Mouse (Mus musculus): Measurements from ENCODE around the gene Tti1. TPM values are rescaled to one million over a fixed set of nuclear protein-coding genes. Genes with fewer than 3 reads are reported as not detected.
A peak's percentile ranks its signal among the peaks of the same experiment; 100 is the strongest.

The Tti1 gene
- polyA plus RNA-seq (2014; fragmentation: Nextera tagmentation; extraction: Ambion mirVana) = 25.6 and 28.7 TPM in 2 replicates

DNA sequence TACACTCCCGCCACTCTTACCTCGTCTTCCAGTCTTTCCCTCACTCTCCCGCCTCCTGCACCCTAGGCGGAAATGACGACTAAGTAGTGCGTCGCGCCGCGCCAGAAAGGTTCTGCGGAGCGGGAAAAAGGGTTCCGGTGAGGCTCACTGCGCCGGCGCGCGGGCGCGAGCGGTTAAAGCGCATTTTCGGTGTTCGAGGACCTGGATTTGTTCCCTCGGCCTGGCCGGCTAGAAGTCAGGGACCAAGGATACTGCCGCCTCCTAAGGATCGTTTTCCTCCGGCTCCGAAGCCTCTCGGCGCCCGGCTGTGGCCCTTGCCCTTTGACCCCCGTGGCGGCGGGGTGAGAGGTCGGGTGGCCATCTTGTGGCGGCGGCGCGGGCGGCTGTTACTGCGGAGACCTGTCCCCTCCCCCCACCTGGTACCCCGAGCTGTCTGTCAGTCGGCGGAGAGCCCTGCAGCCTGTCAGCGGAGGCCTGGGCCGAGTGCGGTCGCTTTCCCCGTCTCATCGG, at the start of gene Tti1, which contains the start of gene Rprd1b:
Gene Tti1 (minus strand): TSS at position 80 of the 510 bp plus-strand sequence.
Gene Rprd1b (plus strand): TSS at position 144 of the 510 bp plus-strand sequence.
- ATAC-seq (ENCODE audit: insufficient read depth, low FRiP score, low TSS enrichment) = peak; percentile 92
- H3K4me1 ChIP-seq (ENCODE audit: control insufficient read depth, insufficient read depth, low read length) = peaks cover 21% of the 10 kb centered on the region
- H3K9me3 ChIP-seq (ENCODE audit: control insufficient read depth, low read length) = no peaks in the 10 kb centered on the region
- peak within 1 kb of the TSS; percentile 77 for H3K4me2 ChIP-seq (ENCODE audit: low read depth)
- WGBS = 0% methylated on average over 51 of the region's 52 CpGs
- H3K27me3 ChIP-seq (ENCODE audit: control insufficient read depth, insufficient read depth, low read length) = no peaks in the 10 kb centered on the region
- peak within 1 kb of the TSS; percentile 79 for H3K4me3 ChIP-seq (ENCODE audit: low read depth, low read length)
- peak within 1 kb of the TSS; percentile 85 for H3K9ac ChIP-seq (ENCODE audit: low read length)
- no peaks in the 10 kb centered on the region for H3K36me3 ChIP-seq (ENCODE audit: control insufficient read depth, insufficient read depth, low read length)
- DNase-seq (ENCODE audit: low spot score) = peak; percentile 96
- peak within 1 kb of the TSS; percentile 74 for H3K27ac ChIP-seq (ENCODE audit: low read depth, low read length)

DNA sequence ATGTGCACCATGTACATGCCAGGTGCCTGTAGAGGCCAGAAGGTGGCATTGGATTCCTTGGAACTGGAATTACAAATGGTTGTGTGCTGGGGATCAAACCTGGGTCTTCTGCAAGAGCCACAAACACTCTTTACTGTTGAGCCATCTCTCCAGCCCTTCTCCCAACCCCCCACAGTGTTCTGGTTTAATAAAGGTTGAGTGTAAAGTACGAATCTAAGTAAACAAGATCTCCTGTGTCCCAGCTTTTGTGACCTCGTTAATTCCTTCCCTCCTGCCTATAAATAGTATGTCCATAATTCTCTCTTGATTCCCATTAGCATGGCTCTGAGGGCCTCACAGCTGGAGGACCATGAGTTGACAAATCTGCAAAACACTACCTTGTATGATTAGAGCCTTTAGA, 49.7 kb upstream of the Tti1 start:
- Histone ChIP-seq H3K27ac (ENCODE audit: low read depth, low read length) (no peak overlapping the region), H3K4me2 (ENCODE audit: low read depth) (no peak overlapping the region), H3K36me3 (ENCODE audit: control insufficient read depth, insufficient read depth, low read length) (peaks cover 11% of the 10 kb centered on the region), H3K27me3 (ENCODE audit: control insufficient read depth, insufficient read depth, low read length) (no peaks in the 10 kb centered on the region), H3K9me3 (ENCODE audit: control insufficient read depth, low read length) (no peaks in the 10 kb centered on the region), H3K4me3 (ENCODE audit: low read depth, low read length) (no peak overlapping the region), H3K9ac (ENCODE audit: low read length) (no peak overlapping the region), H3K4me1 (ENCODE audit: control insufficient read depth, insufficient read depth, low read length) (no peaks in the 10 kb centered on the region)
- ATAC-seq (ENCODE audit: insufficient read depth, low FRiP score, low TSS enrichment) = no peak
- 82% methylated on average over 2 of the region's 2 CpGs for WGBS
- no peak for DNase-seq (ENCODE audit: low spot score)

- Histone ChIP-seq H3K36me3 (ENCODE audit: control insufficient read depth, insufficient read depth, low read length) (peaks cover 14% of the 10 kb centered on the region), H3K27me3 (ENCODE audit: control insufficient read depth, insufficient read depth, low read length) (no peaks in the 10 kb centered on the region), H3K27ac (ENCODE audit: low read depth, low read length) (no peak overlapping the region), H3K4me2 (ENCODE audit: low read depth) (no peak overlapping the region), H3K9me3 (ENCODE audit: control insufficient read depth, low read length) (no peaks in the 10 kb centered on the region), H3K4me3 (ENCODE audit: low read depth, low read length) (no peak overlapping the region), H3K9ac (ENCODE audit: low read length) (no peak overlapping the region), H3K4me1 (ENCODE audit: control insufficient read depth, insufficient read depth, low read length) (no peaks in the 10 kb centered on the region)
- DNase-seq (ENCODE audit: low spot score) (no peak), ATAC-seq (ENCODE audit: insufficient read depth, low FRiP score, low TSS enrichment) (no peak)
- WGBS = 89% methylated on average over 6 of the region's 6 CpGs
These were observed 48.5 kb upstream of the Tti1 start for GRCm38 (mm10) chr2:158076690-158077089.

GRCm38 (mm10) chr2:158074835-158075234, 46.6 kb upstream of the Tti1 start:
- ATAC-seq (ENCODE audit: insufficient read depth, low FRiP score, low TSS enrichment) (no peak), DNase-seq (ENCODE audit: low spot score) (no peak)
- Histone ChIP-seq H3K4me1 (ENCODE audit: control insufficient read depth, insufficient read depth, low read length) (no peaks in the 10 kb centered on the region), H3K27ac (ENCODE audit: low read depth, low read length) (no peak overlapping the region), H3K9me3 (ENCODE audit: control insufficient read depth, low read length) (no peaks in the 10 kb centered on the region), H3K36me3 (ENCODE audit: control insufficient read depth, insufficient read depth, low read length) (peaks cover 16% of the 10 kb centered on the region), H3K4me3 (ENCODE audit: low read depth, low read length) (no peak overlapping the region), H3K4me2 (ENCODE audit: low read depth) (no peak overlapping the region), H3K27me3 (ENCODE audit: control insufficient read depth, insufficient read depth, low read length) (no peaks in the 10 kb centered on the region), H3K9ac (ENCODE audit: low read length) (no peak overlapping the region)
- 87% methylated on average over 5 of the region's 5 CpGs for WGBS

DNA sequence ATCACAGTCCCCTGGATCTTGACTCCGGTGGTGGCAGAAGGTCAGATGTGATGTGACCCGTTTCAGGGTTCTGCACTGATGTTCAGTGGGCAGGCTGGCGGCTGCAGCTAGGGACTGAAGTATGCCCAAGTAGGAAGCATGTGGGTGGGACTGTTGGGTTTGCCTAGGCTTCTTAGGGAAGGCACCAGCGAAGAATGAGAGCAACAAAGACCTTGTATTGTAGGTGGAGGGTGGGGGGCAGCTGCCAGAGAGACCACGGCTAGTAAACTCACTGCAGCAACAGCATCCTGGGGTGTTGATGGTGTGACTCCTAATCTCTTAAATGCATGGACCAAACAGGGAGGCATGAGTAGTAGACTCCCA, 43.4 kb upstream of the Tti1 start:
- H3K9ac ChIP-seq (ENCODE audit: low read length) = no peak overlapping the region
- H3K36me3 ChIP-seq (ENCODE audit: control insufficient read depth, insufficient read depth, low read length) = peaks cover 14% of the 10 kb centered on the region
- no peak overlapping the region for H3K27ac ChIP-seq (ENCODE audit: low read depth, low read length)
- H3K4me2 ChIP-seq (ENCODE audit: low read depth) = no peak overlapping the region
- H3K4me1 ChIP-seq (ENCODE audit: control insufficient read depth, insufficient read depth, low read length) = no peaks in the 10 kb centered on the region
- H3K4me3 ChIP-seq (ENCODE audit: low read depth, low read length) = no peak overlapping the region
- WGBS = 85% methylated on average over 5 of the region's 5 CpGs
- H3K9me3 ChIP-seq (ENCODE audit: control insufficient read depth, low read length) = no peaks in the 10 kb centered on the region
- ATAC-seq (ENCODE audit: insufficient read depth, low FRiP score, low TSS enrichment) (no peak), DNase-seq (ENCODE audit: low spot score) (no peak)
- no peaks in the 10 kb centered on the region for H3K27me3 ChIP-seq (ENCODE audit: control insufficient read depth, insufficient read depth, low read length)

DNA sequence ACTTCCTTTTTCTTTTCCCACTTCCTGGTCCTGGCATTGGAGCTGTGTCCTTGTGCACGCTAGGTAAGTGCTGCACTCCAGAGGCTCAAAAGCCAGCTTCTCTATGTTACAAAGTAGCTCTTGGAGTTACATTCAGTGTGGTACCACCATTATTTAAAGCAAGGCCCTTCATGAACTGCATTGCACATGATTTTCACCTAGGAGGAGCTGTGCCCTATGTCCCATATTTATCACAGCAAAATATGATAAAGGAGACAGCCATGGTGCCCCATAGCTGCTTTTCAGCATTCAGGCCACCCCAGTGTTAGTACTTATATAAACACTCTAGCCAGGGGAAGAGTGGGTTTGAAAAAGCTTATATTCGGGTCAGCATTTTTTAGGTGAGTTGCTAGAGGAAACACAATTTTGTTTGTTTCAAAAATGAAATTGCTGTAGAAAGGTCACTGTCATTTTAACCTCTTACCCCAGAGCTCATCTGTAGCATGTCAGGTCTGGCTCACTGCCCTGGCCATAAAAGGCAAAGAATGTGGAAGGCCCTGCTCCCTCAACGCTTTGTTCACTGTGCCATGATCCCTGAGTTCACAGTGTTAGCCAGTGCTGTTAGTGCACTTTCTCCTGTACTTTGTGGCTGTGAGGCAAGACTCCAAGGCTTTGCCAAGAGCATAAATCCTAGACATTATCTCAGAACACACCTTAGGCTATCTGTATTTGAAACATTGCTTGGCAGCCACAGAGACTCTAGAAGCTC, 42.8 kb upstream of the Tti1 start:
- no peak overlapping the region for H3K27ac ChIP-seq (ENCODE audit: low read depth, low read length)

DNA sequence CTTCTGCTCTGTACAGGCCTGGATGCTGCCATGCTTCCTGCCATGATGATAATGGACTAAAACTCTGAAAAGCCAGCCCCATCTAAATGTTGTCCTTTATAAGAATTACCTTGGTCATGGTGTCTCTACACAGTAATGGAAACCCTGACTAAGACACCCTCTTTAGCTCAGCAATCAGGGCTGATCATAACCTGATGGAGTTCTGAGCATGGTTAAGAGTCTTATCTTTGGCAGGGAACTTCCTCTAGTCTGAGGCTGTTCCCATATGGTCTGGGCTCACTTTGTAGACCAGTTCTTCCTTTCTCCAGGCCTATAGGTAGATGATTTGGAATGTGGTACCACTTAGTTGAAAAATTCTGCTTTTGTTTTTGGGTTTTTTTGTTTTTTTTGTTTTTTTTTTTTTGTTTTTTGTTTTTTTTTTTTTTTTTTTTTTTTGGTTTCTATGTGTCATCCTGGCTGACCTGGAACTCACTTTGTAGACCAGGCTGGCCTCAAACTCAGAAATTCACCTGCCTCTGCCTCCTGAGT, 40.3 kb upstream of the Tti1 start:
- ATAC-seq (ENCODE audit: insufficient read depth, low FRiP score, low TSS enrichment) (no peak), DNase-seq (ENCODE audit: low spot score) (no peak)
- Histone ChIP-seq H3K27me3 (ENCODE audit: control insufficient read depth, insufficient read depth, low read length) (no peaks in the 10 kb centered on the region), H3K4me3 (ENCODE audit: low read depth, low read length) (no peak overlapping the region), H3K4me1 (ENCODE audit: control insufficient read depth, insufficient read depth, low read length) (no peaks in the 10 kb centered on the region), H3K36me3 (ENCODE audit: control insufficient read depth, insufficient read depth, low read length) (peaks cover 7% of the 10 kb centered on the region), H3K9ac (ENCODE audit: low read length) (no peak overlapping the region), H3K4me2 (ENCODE audit: low read depth) (no peak overlapping the region), H3K9me3 (ENCODE audit: control insufficient read depth, low read length) (no peaks in the 10 kb centered on the region), H3K27ac (ENCODE audit: low read depth, low read length) (no peak overlapping the region)

More for the DNA sequence above, 42.8 kb upstream of the Tti1 start:
- Histone ChIP-seq H3K27me3 (ENCODE audit: control insufficient read depth, insufficient read depth, low read length) (no peaks in the 10 kb centered on the region), H3K9ac (ENCODE audit: low read length) (no peak overlapping the region), H3K4me3 (ENCODE audit: low read depth, low read length) (no peak overlapping the region), H3K4me2 (ENCODE audit: low read depth) (no peak overlapping the region), H3K36me3 (ENCODE audit: control insufficient read depth, insufficient read depth, low read length) (peaks cover 11% of the 10 kb centered on the region), H3K9me3 (ENCODE audit: control insufficient read depth, low read length) (no peaks in the 10 kb centered on the region), H3K4me1 (ENCODE audit: control insufficient read depth, insufficient read depth, low read length) (no peaks in the 10 kb centered on the region)
- 94% methylated on average over 3 of the region's 3 CpGs for WGBS
- ATAC-seq (ENCODE audit: insufficient read depth, low FRiP score, low TSS enrichment) (no peak), DNase-seq (ENCODE audit: low spot score) (no peak)

GRCm38 (mm10) chr2:158067260-158067824, 39.1 kb upstream of the Tti1 start:
- Histone ChIP-seq H3K27me3 (ENCODE audit: control insufficient read depth, insufficient read depth, low read length) (no peaks in the 10 kb centered on the region), H3K27ac (ENCODE audit: low read depth, low read length) (no peak overlapping the region), H3K9ac (ENCODE audit: low read length) (no peak overlapping the region), H3K36me3 (ENCODE audit: control insufficient read depth, insufficient read depth, low read length) (peaks cover 7% of the 10 kb centered on the region; the same call in 1 of the 2 replicates), H3K4me2 (ENCODE audit: low read depth) (no peak overlapping the region), H3K4me3 (ENCODE audit: low read depth, low read length) (no peak overlapping the region), H3K4me1 (ENCODE audit: control insufficient read depth, insufficient read depth, low read length) (no peaks in the 10 kb centered on the region), H3K9me3 (ENCODE audit: control insufficient read depth, low read length) (no peaks in the 10 kb centered on the region)
- DNase-seq (ENCODE audit: low spot score) = no peak
- ATAC-seq (ENCODE audit: insufficient read depth, low FRiP score, low TSS enrichment) = no peak
- 94% methylated on average over 5 of the region's 5 CpGs for WGBS

All from neural tube, embryonic 11.5 days (tissue).